Mouse (Mus musculus) B cell, adult 2 months (primary cell): ENCODE data around the gene Pa2g4.

ENCODE experiments used
- DNase-seq, 2 experiments: peaks; one replicate each; pipeline ENCODE4 v3.0.0; 2022

Pa2g4 gene

DNA sequence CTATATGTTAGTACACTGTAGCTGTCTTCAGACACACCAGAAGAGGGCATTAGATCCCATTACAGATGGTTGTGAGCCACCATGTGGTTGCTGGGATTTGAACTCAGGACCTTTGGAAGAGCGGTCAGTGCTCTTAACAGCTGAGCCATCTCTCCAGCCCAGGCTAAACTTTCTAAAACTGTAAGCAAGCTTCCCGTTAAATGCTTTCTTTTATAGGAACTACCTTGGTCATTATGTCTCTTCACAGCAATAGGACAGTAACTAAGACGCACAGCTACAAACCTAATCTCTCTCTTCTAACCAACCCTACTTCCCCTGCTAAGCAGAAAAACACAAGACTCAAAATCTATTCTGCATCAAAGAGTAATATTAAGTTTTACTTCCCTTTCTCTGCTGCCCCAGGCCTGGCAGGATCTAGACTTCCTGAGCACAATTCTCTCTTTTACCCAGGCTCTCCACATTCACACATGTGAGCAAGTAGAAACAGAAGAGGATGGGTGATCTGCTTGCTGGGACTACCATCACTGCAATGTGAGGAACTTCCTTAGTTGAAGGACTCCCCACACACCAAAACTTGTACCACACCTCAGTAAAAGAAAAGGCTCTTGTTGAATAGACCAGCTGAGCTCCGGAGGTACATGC, 30.0 kb downstream of the Pa2g4 start:
- DNase-seq, result peak in 1 of 2 experiments; percentile 70

DNA sequence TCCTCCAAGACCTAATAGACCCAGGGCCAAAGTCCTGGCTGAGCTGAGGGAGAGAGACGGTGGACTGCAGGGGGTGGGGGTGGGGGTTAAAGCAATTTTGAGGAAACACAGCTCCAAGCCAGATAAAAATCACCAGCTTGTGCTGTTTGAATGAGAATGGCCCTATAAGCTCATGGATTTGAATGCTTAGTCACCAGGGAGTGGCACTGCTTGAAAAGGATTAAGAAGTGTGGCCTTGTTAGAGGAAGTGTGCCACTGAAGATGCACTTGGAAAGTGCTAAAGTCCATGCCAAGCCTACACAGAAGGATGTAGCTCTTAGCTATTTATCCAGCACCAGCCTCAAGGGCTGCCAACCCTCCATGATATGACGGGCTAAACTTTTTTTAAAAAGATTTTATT, 30.6 kb downstream of the Pa2g4 start:
- DNase-seq, result peak; percentile 7 to 30

DNA sequence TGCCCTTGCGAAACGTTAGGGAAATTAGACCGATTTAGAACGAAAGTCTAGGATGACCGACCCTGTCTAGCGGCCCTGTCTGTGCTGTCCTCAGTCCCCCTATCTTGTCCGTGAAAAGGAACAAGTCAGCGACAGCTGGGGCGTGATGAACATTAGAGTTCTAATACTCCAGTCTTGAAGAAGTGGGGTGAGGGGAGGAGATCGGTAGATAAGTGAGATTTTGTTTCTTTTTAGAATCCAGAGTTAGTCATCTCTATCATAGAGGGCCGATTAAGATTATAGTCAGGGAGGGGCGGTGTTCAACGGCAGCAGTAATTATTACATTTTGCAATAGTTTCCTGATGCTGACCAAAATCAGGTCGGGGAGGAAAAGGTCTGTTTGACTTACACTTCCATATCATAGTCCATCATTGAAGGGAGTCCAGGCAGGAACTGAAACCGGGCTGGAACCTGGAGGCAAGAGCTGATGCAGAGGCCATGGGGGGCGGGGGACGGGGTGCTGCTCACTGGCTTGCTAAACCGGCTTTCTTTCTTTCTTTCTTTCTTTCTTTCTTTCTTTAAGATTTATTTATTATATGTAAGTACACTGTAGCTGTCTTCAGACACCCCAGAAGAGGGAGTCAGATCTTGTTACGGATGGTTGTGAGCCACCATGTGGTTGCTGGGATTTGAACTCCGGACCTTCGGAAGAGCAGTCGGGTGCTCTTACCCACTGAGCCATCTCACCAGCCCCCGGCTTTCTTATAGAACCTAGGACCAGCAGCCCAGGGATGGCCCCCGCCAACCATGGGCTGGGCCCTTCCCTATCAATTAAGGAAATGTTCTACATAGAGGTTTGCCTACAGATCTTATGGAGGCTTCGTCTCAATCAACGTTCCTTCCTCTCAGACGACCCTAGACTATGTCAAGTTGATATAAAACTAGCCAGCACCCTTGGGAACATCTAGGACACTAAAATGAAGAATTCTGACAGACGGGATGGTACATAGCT, 39.1 kb downstream of the Pa2g4 start:
- DNase-seq, result peak; percentile 38 to 41

DNA sequence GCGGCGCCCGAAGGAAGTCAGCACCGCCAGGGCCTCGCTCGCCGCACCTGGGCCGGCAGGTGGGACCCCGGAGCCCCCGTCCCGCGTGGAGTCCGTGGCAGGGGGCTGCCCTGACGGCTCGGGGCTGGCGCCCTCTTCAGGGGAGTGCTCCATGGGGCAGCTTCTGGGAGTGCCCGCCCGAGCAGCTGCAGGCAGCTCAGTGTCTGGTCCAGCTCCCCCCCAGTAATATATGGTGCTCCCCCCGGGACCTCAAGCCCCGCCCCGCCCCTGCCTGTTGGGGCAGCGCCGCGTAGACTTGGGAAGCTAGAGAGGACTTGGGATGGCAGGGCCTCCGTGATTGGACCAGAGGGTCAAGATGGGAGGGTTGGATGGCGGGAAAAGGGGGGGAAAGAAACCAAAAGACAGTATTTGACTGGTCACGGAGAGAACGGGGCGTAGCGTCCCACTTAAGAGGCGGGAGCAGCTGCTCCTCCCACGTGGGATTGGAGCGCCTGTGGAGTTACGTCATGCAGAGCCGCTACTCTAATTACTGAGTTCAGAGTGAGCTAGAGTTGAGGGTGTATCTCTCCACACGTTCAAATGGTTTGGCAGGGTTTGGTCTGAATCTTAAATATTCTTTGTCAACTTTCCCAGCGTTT, 40.0 kb downstream of the Pa2g4 start, which contains the start of gene Esyt1:
TSS of gene Esyt1 (minus strand) at position 201 of the 638 bp plus-strand sequence.
- peak; percentile 87 to 91 for DNase-seq

DNA sequence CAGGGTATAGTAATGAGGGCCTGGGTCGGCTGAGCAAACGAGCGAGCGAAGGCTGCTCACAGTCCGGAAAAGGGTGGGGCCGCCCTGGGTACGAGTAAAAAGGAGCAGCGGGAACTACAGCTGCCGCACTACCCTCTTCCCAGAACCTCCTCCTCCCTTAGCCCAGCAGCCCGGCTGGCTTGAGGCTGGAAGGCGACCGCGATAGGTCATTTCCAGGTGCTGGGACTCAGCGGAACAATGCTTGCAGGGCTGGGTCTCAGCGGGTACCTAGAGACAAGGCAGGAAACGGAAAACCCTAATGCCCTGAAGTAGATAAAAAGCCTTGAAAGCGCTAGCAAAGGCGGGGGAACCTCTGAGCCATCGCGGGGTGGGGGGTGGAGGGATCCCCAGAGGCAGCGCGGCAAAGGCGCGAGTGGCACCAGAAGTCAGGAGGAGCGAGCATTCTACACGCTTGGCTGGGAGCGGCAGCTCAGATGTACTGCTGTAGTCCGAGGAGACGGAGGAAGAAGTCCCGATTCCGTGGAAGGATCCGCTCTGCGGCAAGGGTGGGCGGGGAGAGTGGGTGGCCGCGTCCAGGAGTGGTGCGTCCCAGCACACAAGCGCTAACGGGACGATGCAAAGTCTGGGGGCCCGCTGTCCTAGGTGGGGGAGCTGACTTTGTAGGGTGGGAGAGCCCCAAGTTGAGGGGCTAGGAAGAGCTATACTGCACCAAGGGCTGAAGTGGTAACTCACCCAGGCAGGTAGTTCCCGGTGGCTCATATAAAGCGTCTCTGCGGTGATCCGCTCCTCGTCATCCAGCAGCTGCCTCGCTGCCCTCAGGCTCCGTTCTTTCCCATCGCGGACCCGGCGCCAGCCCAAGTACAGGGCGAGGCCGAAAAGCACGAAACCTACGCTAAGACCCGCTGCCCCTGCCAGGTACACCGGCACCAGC, 40.8 kb downstream of the Pa2g4 start:
- DNase-seq, result peak; percentile 72 to 74

DNA sequence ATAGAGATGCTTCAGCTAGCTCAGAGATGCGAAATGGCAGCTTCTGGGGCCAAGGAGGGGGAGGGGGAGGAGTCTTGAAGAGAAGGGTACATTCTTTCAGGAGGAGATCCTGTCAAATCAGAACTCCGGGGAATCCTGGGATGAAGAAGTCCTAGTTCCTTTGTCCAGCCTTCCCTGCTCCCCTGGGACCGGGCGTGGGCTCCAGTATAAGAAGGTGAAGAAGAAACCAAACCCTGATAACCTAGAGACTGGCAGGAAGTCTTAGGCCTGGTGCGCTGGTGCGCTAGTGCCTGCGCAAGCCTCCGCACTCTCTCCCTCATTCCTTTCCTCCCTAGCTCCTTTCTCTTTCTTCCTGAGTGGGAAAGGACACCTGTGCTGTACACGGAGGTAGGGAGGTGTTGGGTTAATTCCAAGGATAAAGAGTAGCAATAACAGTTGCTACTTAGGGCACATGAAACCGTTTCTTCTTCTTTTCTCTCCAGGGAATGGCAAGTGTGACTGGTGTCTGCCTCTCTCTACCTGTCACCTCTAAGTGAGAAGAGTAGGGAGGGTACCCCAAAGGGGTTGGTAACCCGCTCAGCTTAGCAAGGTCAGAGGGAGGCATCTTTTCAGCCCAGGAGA, 41.6 kb downstream of the Pa2g4 start:
- DNase-seq, result peak; percentile 31 to 45

DNA sequence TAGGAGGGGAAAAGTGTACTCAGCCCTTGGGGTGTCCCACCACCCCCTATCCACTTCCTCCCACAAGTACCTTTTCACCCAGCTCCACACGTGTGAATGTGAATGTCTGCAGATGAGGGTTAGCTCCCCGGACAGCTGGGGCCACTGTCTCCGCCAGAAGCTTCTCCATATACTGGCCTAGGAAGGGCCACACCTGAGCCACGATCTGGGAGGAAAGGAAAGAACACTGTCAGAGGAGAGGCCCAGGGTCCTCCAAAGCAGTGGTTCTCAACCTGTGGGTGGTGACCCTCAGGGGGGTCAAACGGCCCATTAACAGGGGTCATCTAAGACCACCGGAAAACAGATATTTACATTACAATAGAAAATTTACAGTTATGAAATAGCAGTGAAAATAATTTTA, 43.4 kb downstream of the Pa2g4 start:
- DNase-seq, result no peak

DNA sequence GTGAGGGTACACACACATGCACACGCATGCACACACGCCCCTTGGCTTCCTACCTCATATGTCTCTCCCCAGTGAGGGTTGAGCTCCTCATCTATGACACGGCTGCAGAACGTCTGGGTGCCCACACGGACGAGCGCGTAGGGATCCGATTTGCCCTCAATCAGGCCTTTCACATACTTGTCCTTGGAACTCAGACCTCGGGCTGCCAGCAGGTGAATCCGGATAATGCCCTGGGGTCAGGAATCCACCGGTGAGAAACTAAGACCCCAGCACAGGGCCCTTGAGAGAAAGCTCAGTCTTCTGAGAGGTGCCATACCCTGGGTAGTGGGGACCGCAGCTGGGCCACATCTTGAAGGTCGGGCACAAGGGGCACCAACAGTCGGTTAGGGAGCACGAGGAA, 45.2 kb downstream of the Pa2g4 start:
- no peak for DNase-seq

DNA sequence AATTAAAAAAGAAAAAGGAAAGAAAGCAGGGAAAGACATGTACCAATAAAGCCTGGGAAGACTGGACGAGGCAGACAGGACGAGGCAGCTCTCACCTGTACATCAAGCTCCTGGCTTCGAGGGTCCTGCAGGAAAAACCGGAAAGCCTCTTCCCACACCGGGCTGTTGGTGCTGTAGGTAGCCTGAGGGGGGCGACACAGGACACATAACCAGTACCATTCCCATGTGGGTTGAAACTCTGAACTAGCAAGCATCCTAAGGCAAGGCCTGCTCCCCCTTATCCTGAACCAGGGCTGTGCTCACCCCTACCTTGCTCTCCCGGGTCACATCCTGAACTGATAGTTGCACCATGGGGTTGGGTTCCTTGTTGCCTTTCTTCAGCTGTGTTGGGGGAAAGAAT, 47.0 kb downstream of the Pa2g4 start:
- DNase-seq, result peak; percentile 58 to 63

DNA sequence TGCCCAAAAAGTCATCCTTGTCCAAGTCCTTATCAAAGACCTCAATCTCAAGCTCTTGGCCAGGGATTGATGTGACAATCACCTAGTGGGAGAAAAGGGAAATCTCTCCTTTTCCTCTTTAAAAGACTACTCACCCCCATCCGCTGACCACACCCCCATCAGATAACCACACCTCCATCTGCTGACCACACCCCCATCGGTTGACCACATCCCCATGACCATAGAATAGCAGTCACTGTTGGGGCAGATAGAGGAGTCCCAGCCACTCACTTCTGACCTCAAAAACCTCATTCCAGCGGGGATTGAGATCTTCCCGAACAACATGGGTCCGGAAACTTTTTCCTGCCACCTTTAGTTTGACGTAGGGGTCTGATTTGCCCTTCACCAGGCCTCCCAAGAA, 49.1 kb downstream of the Pa2g4 start:
- no peak for DNase-seq

DNA sequence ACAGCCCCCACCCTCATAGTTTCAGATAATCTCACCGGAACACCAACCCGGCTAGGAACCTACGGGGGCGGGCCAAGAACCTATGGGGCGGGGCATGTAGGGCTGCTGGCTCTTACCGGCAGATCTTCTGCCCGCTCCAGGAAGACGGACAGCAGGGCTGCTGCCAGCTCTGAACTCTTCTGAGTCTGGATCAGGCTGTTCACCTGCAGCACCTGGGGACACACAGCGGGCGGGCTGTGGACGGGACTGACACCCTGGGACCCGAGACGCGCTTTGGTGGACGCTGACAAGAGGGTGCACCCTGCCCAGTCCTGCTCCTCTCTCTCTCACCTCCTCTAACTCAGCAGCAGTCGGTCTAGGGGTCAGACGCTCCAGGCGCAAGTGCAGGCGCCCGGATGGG, 49.8 kb downstream of the Pa2g4 start:
- DNase-seq, result no peak

DNA sequence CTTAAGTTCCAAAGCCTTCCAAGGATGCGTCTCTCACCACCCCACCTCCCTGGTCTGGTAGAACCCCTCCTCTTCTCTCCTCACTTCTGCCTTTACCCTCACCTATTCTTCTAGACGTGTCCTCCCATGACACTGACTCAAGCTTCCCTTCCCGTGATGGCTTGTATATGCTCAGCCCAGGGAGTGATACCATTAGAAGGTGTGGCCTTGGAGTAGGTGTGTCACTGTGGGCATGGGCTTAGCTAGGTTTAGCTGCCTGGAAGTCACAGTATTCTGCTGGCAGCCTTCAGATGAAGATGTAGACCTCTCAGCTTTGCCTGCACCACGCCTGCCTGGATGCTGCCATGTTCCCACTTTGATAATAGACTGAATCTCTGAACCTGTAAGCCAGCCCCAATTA, 50.7 kb downstream of the Pa2g4 start:
- DNase-seq, result no peak

DNA sequence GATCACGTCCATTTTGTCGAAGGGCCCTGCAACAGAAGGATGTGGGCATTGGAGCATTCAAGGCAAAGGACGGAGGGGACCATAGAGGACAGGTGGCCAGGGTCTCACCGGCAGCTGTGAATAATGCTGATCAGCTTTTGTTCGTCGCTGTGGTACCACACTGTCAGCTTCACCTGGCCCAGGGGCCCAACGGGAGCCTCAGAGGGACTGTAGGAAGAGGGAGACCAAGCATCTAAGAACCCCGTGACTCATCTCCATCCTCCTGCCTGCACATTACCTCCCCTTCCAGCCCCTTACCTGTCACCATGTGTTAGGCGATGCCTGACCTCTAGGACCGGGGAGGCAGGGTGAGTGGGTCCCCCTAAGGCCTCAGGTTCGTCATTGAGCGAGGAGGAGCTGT, 54.0 kb downstream of the Pa2g4 start:
- no peak for DNase-seq

DNA sequence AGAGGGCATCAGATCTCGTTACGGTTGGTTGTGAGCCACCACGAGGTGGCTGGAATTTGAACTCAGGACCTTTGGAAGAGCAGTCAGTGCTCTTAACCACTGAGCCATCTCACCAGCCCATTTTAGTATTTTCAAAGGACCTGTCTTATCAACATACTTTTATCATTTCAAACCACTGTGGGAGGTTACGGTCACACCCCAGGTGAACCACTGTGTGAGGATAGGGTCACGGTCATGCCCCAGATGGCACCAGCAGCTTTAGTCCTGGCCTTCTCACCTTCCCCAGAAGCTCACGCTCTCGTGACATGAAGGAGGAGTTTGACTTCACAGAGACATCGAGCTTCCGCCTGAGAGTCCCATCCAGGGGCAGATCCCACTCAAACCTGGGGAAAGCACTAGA, 54.6 kb downstream of the Pa2g4 start:
- DNase-seq, result no peak

DNA sequence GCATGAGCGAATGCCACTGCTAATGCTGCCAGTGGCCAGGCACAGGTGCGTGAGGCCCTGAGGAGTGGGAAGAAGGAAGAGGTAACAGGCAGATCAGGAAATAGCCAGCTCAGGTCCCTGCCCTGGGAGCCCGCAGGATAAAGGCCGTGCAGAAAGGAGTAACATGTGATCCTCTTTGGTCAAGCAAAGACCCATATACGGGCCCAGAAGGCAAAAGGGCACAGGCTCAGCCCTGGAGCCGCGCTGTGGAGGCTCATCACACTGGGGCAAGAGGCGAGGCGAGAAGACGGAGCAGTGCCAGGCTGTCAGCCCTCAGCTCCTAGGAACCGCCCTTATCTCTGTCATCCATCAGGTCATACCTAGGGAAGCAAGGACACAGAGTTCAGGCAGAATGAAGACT, 55.5 kb downstream of the Pa2g4 start:
- no peak for DNase-seq

DNA sequence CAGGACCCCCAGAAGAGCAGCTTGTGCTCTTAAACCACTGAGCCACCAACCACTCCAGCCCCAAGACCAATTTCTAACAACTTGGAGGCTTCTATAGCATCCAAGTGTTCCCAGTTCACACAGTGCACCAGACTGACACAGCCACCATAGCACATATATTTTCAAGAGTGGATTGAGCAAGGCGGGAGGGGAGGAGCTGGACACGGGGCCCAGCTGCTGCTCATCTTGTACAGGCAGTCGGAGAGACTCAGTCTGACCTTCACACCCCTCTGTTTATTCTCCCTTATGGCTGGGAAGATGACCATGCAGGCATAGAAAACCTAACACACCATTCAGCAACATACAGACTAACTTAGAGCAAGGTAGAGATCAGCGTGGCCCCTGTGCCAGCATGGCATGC, 56.0 kb downstream of the Pa2g4 start:
- no peak for DNase-seq

DNA sequence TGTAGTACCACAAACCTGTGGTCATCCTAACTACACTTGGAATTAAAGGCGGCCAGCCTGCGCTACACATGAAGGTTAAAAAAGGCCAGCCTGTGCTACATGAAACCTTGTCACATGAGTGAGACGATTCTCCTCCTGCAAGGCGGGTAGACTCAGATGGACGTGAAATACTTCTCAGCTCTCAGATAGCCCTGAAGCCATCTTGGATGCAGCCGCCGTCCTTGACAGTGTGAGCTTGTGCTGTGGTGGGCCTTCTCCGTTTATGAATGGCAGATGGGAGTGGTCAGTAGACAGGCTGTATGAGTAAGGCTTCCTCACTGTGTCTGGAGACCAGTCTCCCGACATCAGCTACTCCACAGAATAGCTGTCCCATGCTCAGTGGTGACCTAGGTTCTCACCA, 56.6 kb downstream of the Pa2g4 start:
- no peak for DNase-seq

DNA sequence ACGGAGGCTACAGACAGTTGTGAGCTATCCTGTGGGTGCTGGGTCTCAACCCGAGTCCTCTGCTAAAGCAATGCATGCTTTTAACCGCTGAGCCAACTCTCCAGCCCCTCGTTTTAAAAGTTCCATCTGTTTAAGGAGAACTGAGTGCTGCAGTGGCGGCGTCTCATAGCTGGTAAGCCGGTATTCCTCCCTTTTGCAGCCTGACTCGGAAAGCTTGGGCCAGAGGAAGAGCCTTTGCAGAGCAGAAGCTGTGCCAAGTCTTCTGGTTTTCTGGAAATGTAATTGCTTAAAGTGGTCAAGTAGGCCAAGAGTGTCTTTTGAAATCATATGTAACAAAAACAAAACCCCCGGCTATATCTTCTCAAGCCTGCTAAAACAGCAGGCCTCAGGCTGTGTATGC, 57.5 kb downstream of the Pa2g4 start:
- DNase-seq, result no peak
